Mouse (Mus musculus) spleen, embryonic (tissue): ENCODE results near the gene Elovl5.

Experiments
- CTCF ChIA-PET: fragments of 350-600 bp; sonication (Branson Sonifier 250); formaldehyde crosslinking; loops from one replicate; lab custom pipeline; 2022; lab: Charles Lee

Gene Elovl5

GRCm38 (mm10) chr9:78030835-78031456 is 113.8 kb downstream of the Elovl5 start:
- CTCF ChIA-PET = interaction anchor here (0.6 kb wide), 1 partner anchor 65 kb away, joined by 3 read pairs; no protein-coding TSS in a partner anchor

- CTCF ChIA-PET = no interaction called here
Observed at GRCm38 (mm10) chr9:78032930-78033329, 115.8 kb downstream of the Elovl5 start.
